7 mouse cellular contexts compared by ENCODE assay signal in the genomic region with DNA sequence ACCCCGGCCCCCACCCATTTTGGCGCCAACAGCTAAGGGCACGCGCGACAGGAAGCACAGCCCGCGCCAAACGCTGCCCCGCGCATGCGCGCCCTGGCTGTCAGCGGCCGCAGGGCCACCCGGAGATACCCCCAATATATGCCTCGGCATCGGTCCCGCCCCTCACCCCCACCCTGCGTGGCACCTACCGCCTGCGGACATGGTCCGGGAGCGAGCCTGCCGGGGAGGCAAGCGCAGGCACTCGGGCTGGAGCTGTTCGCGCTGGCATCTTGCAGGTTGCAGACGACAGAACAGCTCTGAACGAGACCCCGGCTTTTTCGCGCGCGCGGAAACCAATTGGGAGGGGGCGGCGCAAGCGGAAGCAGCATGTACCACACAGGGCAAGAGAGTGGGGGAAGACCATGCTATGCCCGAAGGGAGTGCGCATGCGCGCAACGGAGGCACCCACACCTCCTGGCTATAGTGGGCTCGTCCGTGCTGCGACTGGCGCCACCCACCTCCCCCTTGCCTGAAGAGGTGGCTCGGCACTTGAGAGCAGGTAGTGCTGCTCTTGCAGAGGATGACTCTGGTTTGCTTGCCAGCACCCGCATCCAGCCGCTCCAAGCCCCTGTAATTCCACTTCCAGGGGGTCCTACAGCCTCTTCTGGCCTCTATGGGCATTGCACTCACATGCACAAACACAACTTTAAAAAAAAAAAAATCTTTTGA. TPM values are rescaled to one million over a fixed set of nuclear protein-coding genes. Genes with fewer than 3 reads are reported as not detected.
A peak's percentile ranks its signal among the peaks of the same experiment; 100 is the strongest.
DNase-seq lines count a peak whose midpoint lies in the region; ATAC-seq lines count a peak whose summit lies in the region.

No protein-coding gene starts in this region.

- H3K4me2 ChIP-seq in intestine, embryonic 15.5 days (replicated peaks), result peak overlapping the region; percentile 79

- under 1% methylated on average over 51 of the region's 51 CpGs for WGBS in intestine, embryonic 15.5 days
- under 1% methylated on average over 51 of the region's 51 CpGs for WGBS in midbrain, embryonic 10.5 days

- no peaks in the 10 kb centered on the region for H3K27me3 ChIP-seq in intestine, embryonic 15.5 days (replicated peaks)
- no peaks in the 10 kb centered on the region for H3K27me3 ChIP-seq in midbrain, embryonic 10.5 days (ENCODE audit: low read depth, poor library complexity, severe bottlenecking)

- no peaks in the 10 kb centered on the region for H3K36me3 ChIP-seq in intestine, embryonic 15.5 days
- H3K36me3 ChIP-seq in midbrain, embryonic 10.5 days, result peaks cover 14% of the 10 kb centered on the region

- peak overlapping the region; percentile 91 for H3K9ac ChIP-seq in intestine, embryonic 15.5 days

- H3K4me1 ChIP-seq in intestine, embryonic 15.5 days (replicated peaks), result peaks cover 12% of the 10 kb centered on the region
- peaks cover 23% of the 10 kb centered on the region for H3K4me1 ChIP-seq in midbrain, embryonic 10.5 days

- no peaks in the 10 kb centered on the region for H3K9me3 ChIP-seq in intestine, embryonic 15.5 days
- H3K9me3 ChIP-seq in midbrain, embryonic 10.5 days (replicated peaks), result no peaks in the 10 kb centered on the region

- peak overlapping the region; percentile 96 for H3K4me3 ChIP-seq in intestine, embryonic 15.5 days (replicated peaks)
- H3K4me3 ChIP-seq in midbrain, embryonic 10.5 days, result peak overlapping the region; percentile 71

- peak overlapping the region; percentile 96 for H3K27ac ChIP-seq in intestine, embryonic 15.5 days
- H3K27ac ChIP-seq in midbrain, embryonic 10.5 days (replicated peaks), result peak overlapping the region; percentile 94

- peak; percentile 96 for ATAC-seq in intestine, embryonic 15.5 days

- intact Hi-C loops in left cerebral cortex, postnatal 25 days (cut with DNase I), result loop anchor here (2.0 kb wide), 2 partner anchors 18 to 50 kb away; partner anchors contain the start of gene Mrpl4

- DNase-seq in adrenal gland, adult 18-20 months (ENCODE audit: low spot score in 2 of 2), result peak; percentile 88 to 90
- DNase-seq in embryo, embryonic 11 days, result peak; percentile 97
- peak; percentile 91 for DNase-seq in gastrocnemius, postnatal 25 days
- peak; percentile 98 to 99 for DNase-seq in left cerebral cortex, postnatal 25 days (ENCODE audit: low spot score in 2 of 2)
- DNase-seq in midbrain, embryonic 10.5 days (ENCODE audit: low spot score), result peak; percentile 98
- peak; percentile 98 for DNase-seq in right cerebral cortex, postnatal 4 days

RNA-seq across cellular contexts. Expression of gene Dnmt1, which starts 7.0 kb away (rescaled TPM):
- total RNA-seq in adrenal gland, adult 18-20 months (2021), result 10 to 100 TPM; 33.6 to 34.9 TPM
- 10 to 100 TPM in 1 of 2 experiments, 1 to 10 TPM in 1; 6.5 to 10.5 TPM for total RNA-seq in gastrocnemius, postnatal 25 days (2021)
- polyA plus RNA-seq in intestine, embryonic 15.5 days (2015; fragmentation: Nextera tagmentation; extraction: Ambion mirVana), result 72.5 and 73.4 TPM in 2 replicates
- 10 to 100 TPM; 40.0 to 42.9 TPM for total RNA-seq in left cerebral cortex, postnatal 25 days (2021)
- 141 and 145 TPM in 2 replicates for polyA plus RNA-seq in midbrain, embryonic 10.5 days (2016; fragmentation: Nextera tagmentation; extraction: Ambion mirVana)

RNA-seq across cellular contexts. Expression of gene S1pr2, which starts 23.9 kb away (rescaled TPM):
- total RNA-seq in adrenal gland, adult 18-20 months (2021), result 10 to 100 TPM; 18.3 to 22.0 TPM
- total RNA-seq in gastrocnemius, postnatal 25 days (2021), result 1 to 10 TPM; 2.3 to 3.6 TPM
- polyA plus RNA-seq in intestine, embryonic 15.5 days (2015; fragmentation: Nextera tagmentation; extraction: Ambion mirVana), result 29.2 and 30.4 TPM in 2 replicates
- total RNA-seq in left cerebral cortex, postnatal 25 days (2021), result 1 to 10 TPM; 2.2 to 2.8 TPM
- polyA plus RNA-seq in midbrain, embryonic 10.5 days (2016; fragmentation: Nextera tagmentation; extraction: Ambion mirVana), result 19.1 and 22.1 TPM in 2 replicates

RNA-seq across cellular contexts. Expression of gene Mrpl4, which starts 49.9 kb away (rescaled TPM):
- 100 to 1,000 TPM; 122 to 124 TPM for total RNA-seq in adrenal gland, adult 18-20 months (2021)
- total RNA-seq in gastrocnemius, postnatal 25 days (2021), result 10 to 100 TPM; 61.9 to 62.8 TPM
- 145 and 159 TPM in 2 replicates for polyA plus RNA-seq in intestine, embryonic 15.5 days (2015; fragmentation: Nextera tagmentation; extraction: Ambion mirVana)
- 10 to 100 TPM; 61.5 to 64.2 TPM for total RNA-seq in left cerebral cortex, postnatal 25 days (2021)
- polyA plus RNA-seq in midbrain, embryonic 10.5 days (2016; fragmentation: Nextera tagmentation; extraction: Ambion mirVana), result 141 and 143 TPM in 2 replicates

RNA-seq across cellular contexts. Expression of gene Eif3g, which starts 54.3 kb away (rescaled TPM):
- total RNA-seq in adrenal gland, adult 18-20 months (2021), result 100 to 1,000 TPM; 156 to 162 TPM
- total RNA-seq in gastrocnemius, postnatal 25 days (2021), result 100 to 1,000 TPM in 1 of 2 experiments, 10 to 100 TPM in 1; 90.9 to 101 TPM
- polyA plus RNA-seq in intestine, embryonic 15.5 days (2015; fragmentation: Nextera tagmentation; extraction: Ambion mirVana), result 292 and 319 TPM in 2 replicates
- 100 to 1,000 TPM; 113 to 123 TPM for total RNA-seq in left cerebral cortex, postnatal 25 days (2021)
- 398 and 429 TPM in 2 replicates for polyA plus RNA-seq in midbrain, embryonic 10.5 days (2016; fragmentation: Nextera tagmentation; extraction: Ambion mirVana)

Comparison
In these comparisons a context has a peak if more than half of its experiments do, and no peak if none do; other contexts are left out.
1. Peak in every context shown above with its lines: DNase-seq, ATAC-seq, H3K4me3 ChIP-seq and H3K27ac ChIP-seq.
2. RNA of gene S1pr2, which starts 23.9 kb away (total RNA-seq): 18.3 to 22.0 TPM in adrenal gland, adult 18-20 months; 2.3 to 3.6 TPM in gastrocnemius, postnatal 25 days and 2.2 to 2.8 TPM in left cerebral cortex, postnatal 25 days; every median in the first group is over 4 times any median in the second.